Mouse (Mus musculus): ENCODE measurements at regions not wholly inside any gene's neighbourhood (a gene's known extent, or its start where the extent isn't known, plus 50 kb on each side); places are given as distances from the start of the nearest gene placed in this dataset.
"Not testable (repeated sequence)": the region's sequence is repeated elsewhere in the genome, so short reads cannot be mapped to it uniquely, and the experiment has no call there.

DNA sequence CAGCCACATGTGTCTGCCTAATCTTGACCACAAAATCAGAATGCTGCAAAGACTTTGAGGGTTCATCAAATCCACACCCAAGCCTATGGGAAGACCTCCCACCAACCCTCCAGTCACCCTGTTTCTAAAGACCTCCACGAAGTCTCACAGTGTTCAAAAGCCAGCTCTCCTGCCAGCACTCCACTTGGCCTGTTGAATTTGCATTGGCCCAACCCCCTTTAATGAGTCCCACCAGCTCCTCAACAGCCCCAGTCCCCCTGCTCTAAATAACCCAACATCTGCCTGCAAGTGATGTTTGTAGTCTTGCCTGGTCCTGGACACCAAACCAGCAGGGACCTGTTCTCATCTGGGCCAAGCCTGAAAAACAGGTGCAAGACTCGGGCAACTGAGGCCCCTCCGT lies 106.6 kb upstream of the Nt5e start:
- no peak for DNase-seq (ENCODE audit: low read depth, low spot score)

- no peak for DNase-seq (ENCODE audit: low read depth, low spot score)
Measured at GRCm38 (mm10) chr9:88221276-88221675, 105.7 kb upstream of the Nt5e start.

DNA sequence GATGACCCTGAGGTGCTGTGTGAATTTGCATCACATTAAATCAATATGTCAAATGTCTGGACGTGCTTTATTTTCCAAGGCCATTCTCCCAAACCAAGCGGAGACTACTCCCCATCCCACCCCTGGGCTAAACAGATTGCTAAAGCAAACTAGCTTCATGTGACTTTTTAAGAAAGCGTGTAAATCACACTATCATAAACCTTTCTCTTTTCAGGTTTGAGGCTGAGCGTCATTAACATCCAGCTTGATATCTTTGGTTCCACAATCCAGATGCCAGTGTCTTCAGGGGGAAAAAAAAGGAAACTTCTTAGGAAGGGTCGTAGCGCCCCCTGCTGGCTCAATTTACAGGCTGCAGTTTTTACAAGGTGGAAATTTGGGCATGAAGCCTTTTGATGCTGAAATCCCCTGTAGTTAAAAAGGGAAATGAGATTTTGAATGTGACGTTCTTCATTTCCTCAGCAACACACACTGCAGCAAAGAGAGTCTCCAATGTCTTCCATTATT lies 105.1 kb upstream of the Nt5e start:
- no peak for DNase-seq (ENCODE audit: low read depth, low spot score)

- no peak for DNase-seq (ENCODE audit: low read depth, low spot score)
Measured at GRCm38 (mm10) chr9:88237126-88237525, 89.9 kb upstream of the Nt5e start.

DNA sequence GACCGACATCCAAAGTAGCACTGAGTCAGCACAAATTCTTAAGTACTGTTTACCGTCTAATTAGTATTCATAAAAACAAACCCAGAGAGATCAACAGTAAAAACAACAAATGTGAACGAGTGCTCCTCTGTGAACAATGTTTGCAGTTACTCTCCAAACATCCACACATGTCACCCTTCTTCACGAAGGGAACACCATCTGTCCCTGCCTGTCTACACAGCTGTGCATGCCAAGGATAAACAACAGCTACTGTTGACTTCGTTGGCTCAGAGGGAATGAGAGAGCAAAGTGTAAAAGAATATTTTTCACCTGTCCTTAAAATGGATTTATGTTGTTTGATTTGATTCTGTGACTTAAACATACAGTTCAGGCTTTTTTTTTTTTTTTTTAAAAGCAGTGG lies 88.7 kb upstream of the Nt5e start:
- no peak for DNase-seq (ENCODE audit: low read depth, low spot score)

- DNase-seq (ENCODE audit: low read depth, low spot score), result no peak
Measured at GRCm38 (mm10) chr9:88240740-88241139, 86.3 kb upstream of the Nt5e start.

DNA sequence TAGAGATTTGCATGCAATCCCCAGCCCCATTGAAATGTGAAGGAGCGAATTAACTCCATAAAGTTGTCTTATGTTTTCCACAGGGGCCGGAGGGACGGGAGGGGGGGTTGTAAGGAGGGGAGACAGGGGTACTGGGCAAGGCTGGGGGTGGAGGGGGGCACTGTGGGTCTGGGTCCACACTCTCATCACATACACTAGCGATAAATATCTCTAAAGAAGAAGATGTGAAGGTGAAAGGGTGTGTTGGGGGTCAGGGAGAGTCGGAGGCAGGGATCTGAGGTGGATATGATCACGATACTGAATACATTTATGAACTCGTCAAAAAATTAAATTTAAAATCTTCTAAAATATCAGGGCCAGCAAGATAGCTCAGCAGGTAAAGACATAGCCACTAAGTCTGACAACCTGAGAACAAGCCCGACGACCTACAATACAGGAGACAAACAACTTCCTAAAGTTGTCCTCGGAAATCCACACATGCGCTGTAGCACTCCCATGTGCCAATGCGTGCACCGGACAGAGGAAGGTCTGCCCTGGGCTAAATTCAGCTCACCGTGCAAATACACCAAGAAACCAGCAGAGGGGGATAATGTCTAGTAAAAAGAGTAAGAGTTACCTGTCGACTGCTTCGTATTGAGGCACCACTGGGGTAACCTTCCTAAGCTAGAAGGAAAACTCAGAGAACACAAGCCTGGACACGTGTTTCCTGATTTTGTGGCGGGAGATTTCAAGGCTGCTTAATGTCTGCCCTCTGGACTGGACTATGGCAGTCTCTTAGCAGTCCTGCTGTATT lies 85.6 kb upstream of the Nt5e start:
- peak; percentile 79 for DNase-seq (ENCODE audit: low read depth, low spot score)

- DNase-seq (ENCODE audit: low read depth, low spot score), result no peak
Measured at GRCm38 (mm10) chr9:88242530-88242929, 84.5 kb upstream of the Nt5e start.

DNA sequence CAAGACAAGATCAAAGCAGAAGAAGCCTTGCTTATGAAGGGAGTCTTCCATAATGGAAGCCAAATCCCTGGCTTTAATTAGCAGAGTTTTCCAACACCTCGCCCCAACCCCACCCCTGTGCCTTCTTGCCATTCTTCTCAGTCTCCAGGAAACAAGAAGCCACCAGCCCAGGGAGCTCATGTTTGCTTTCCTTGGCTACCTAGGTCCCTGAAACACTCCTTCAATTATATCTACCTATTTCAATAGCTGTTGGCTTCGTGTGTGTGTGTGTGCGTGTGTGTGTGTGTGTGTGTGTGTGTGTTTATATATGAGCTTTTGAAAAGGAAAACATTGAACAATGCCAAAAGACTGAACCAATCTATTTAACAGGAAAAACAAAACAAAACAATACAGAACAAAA lies 82.5 kb upstream of the Nt5e start:
- DNase-seq (ENCODE audit: low read depth, low spot score), result no peak

DNA sequence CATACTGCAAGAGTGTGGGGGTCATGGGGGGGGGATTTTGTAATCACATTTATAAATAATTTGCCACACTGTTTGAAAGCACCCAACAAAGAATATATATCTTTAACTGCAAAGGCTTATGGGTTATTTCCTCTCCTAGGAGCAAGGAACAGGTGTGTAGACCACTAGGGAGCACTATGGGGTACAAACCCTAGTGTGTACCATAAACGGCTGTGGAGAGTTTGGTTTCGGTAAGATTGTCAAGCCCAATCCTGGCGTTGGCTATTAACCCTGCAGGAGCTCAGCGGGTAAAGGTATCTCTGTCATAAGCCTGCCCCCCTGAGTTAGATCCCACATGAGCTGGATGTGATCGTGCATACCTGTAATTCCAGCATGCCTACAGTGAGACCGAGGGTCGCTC lies 71.0 kb upstream of the Nt5e start:
- no peak for DNase-seq (ENCODE audit: low read depth, low spot score)

- DNase-seq (ENCODE audit: low read depth, low spot score), result no peak
Measured at GRCm38 (mm10) chr9:88259627-88260026, 67.4 kb upstream of the Nt5e start.

DNA sequence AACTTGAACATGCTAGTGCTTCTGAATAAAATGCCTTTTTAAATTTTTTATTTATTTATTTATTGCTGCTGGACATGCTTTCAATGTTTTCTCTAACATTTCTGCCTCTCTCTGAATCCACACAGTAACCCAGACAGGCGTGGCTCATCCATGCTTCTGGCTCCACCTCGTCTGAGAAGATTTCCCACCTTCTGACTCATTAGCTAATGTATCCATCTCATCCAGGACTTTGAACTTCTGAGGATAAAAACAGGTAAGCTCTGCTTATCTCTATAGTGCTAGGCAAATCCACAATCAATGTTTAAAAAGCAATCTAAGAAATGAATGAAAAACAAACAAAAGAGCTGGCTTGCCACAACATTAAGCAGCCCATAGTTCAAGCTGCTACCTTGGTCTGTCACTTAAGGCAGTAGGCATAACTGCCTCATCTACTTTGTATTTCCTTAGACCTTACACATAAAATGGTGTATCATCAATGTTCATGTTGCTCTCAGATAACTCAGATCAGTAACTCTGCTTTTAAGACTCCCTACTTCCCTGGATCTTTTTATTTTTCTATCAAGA lies 66.8 kb upstream of the Nt5e start:
- DNase-seq (ENCODE audit: low read depth, low spot score), result no peak

DNA sequence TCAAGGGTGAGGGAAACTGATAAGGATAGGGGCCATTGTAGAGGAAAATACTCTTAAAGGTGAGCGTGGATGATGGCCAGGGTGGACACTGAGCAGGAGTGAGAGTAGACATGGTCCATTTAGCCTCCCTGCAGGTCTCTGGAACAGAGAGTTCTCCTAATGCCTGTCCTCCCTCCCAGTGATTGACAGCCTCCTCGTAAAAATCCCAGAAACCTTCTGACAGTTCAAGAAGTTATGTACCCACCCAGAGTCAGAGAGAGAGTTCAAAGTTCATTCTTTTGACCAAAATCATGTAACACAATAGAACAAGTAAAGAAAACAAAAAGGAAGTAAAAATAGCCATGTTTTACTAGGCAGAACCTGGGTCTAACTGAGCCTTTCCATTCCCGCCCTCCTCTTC lies 64.5 kb upstream of the Nt5e start:
- no peak for DNase-seq (ENCODE audit: low read depth, low spot score)

- DNase-seq (ENCODE audit: low read depth, low spot score), result not testable (repeated sequence)
Measured at GRCm38 (mm10) chr9:88266346-88266745, 60.7 kb upstream of the Nt5e start.

DNA sequence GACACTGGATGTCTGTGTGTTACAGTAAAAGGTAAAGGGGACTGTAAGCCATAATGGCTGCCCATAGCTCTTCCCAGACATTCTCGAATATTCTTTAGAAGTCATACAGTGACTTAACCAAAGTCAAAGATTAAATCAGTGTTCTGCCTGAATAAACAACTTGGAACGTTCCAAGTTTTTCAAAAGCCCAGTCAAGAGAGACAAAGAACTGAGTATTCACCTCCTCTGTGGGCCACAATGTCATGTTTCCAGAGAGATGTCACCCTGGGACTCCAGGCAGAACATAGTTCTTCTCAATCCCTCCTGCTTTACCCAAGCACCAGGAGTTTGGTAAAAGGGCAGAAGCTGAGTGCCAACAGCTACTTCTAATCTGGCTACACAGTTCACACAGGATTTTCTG lies 58.2 kb upstream of the Nt5e start:
- DNase-seq (ENCODE audit: low read depth, low spot score), result no peak

DNA sequence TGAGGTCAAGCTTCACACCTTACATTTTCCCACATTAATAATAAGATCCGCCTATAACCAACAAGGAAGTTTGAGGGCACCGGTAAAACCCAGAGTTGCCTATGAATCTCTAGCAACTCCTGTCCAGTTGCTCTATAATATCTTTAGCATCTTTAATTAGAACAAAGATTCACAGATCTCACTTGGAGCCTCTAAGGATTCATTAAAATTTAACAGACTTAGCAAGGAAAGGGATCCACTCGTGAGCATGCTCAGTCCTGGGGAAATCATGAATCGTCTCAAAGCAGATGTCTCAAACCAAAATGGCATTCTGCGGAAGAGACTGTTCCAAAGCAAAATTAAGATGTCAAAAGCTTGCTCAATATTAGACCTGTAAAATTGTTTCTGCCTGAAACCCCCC lies 57.8 kb upstream of the Nt5e start:
- no peak for DNase-seq (ENCODE audit: low read depth, low spot score)

DNA sequence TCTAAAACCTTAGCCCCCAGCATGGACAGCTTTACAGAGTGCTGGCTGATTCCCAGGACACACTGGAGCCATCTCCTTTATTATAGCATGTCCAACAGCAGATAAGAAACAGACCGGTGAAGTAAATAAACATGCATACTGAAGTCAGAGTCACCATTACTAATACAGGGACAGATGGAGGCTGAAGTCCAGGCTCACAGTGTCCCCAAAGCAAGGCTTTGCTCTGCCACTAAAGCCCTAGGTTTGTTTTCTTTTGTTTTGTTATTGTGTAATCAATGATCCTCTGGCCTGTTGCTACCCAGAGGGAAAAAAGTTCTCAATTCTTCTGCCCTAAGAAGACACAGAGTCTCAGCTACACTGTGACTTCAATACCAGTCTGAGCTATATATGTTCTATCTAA lies 56.2 kb upstream of the Nt5e start:
- no peak for DNase-seq (ENCODE audit: low read depth, low spot score)

GRCm38 (mm10) chr9:88273304-88273703 lies 53.7 kb upstream of the Nt5e start:
- no peak for DNase-seq (ENCODE audit: low read depth, low spot score)

GRCm38 (mm10) chr9:88274040-88274439 lies 53.0 kb upstream of the Nt5e start:
- DNase-seq (ENCODE audit: low read depth, low spot score), result no peak

GRCm38 (mm10) chr9:88274681-88275336 lies 52.2 kb upstream of the Nt5e start:
- DNase-seq (ENCODE audit: low read depth, low spot score), result no peak

GRCm38 (mm10) chr9:88276023-88276568 lies 50.9 kb upstream of the Nt5e start:
- DNase-seq (ENCODE audit: low read depth, low spot score), result no peak

DNA sequence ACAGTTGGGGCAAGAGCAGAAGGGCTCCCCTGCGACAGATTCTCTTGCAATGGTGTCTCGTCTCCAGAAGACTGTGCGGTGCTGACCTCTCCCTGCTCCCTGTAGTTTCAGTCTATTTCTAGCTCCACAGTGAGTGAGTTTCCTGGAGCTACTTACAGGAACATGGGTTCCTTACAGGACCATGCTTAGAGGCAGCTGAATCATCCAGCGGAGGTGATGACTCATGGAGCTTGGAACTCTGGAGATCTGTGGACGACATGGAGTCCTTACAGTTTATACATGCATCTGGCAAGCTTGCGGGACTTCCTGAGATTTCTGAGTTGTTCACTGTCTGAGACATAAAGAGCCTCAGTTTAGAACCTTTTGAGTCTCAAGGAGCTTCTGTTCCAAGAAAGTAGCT lies 50.0 kb upstream of the Nt5e start:
- DNase-seq (ENCODE audit: low read depth, low spot score), result no peak
